Mouse (Mus musculus): Measurements from ENCODE around the gene Tmem150c.

GRCm38 (mm10) chr5:100074571-100074970 is 85.0 kb downstream of the Tmem150c start:
- TF ChIP-seq CTCF (IDR thresholded peaks at IDR 0.05; ENCODE audit: low read depth) (peak; percentile 41), EP300 (IDR thresholded peaks at IDR 0.05; ENCODE audit: low read depth) (no peak)

Measured in liver, postnatal 0 days (tissue).